Mouse (Mus musculus): ENCODE results near the gene Gpr55. TPM values are rescaled to one million over a fixed set of nuclear protein-coding genes. Genes with fewer than 3 reads are reported as not detected.
"Not testable (repeated sequence)": the region's sequence is repeated elsewhere in the genome, so short reads cannot be mapped to it uniquely, and the experiment has no call there.

Gpr55 gene
- 0.08 and 0.09 TPM in 2 replicates for polyA plus RNA-seq (2016; fragmentation: Nextera tagmentation; extraction: Ambion mirVana)

GRCm38 (mm10) chr1:85960873-85961272, at the start of gene Gpr55:
Gpr55 (minus strand) TSS chr1:85961007.
- no peak within 1 kb of the TSS for H3K27ac ChIP-seq (ENCODE audit: poor library complexity, severe bottlenecking)
- WGBS, result 51% methylated on average over 5 of the region's 5 CpGs
- H3K9ac ChIP-seq, result no peak within 1 kb of the TSS
- peaks cover 53% of the 10 kb centered on the region for H3K4me1 ChIP-seq (replicated peaks)
- no peaks in the 10 kb centered on the region for H3K36me3 ChIP-seq
- no peak within 1 kb of the TSS for H3K4me3 ChIP-seq
- no peak within 1 kb of the TSS for H3K4me2 ChIP-seq
- no peaks in the 10 kb centered on the region for H3K9me3 ChIP-seq (replicated peaks)
- no peaks in the 10 kb centered on the region for H3K27me3 ChIP-seq (replicated peaks)
- ATAC-seq (ENCODE audit: insufficient number of reproducible peaks, low FRiP score), result no peak

GRCm38 (mm10) chr1:86007778-86008177, 47.0 kb upstream of the Gpr55 start:
- Histone ChIP-seq H3K27ac (ENCODE audit: poor library complexity, severe bottlenecking) (no peak overlapping the region), H3K36me3 (no peaks in the 10 kb centered on the region), H3K27me3 (replicated peaks) (peaks cover 6% of the 10 kb centered on the region), H3K9ac (peak overlapping the region; percentile 7; the same call in 1 of the 2 replicates), H3K9me3 (replicated peaks) (peaks cover 6% of the 10 kb centered on the region; the same call in 1 of the 2 replicates), H3K4me1 (replicated peaks) (peaks cover 4% of the 10 kb centered on the region; the same call in 1 of the 2 replicates), H3K4me3 (no peak overlapping the region), H3K4me2 (peak overlapping the region; percentile 46)
- 2% methylated on average over 7 of the region's 7 CpGs for WGBS
- ATAC-seq (ENCODE audit: insufficient number of reproducible peaks, low FRiP score), result no peak

GRCm38 (mm10) chr1:86006040-86006439, 45.2 kb upstream of the Gpr55 start:
- peaks cover 4% of the 10 kb centered on the region; the same call in 1 of the 2 replicates for H3K4me1 ChIP-seq (replicated peaks)
- H3K4me2 ChIP-seq, result no peak overlapping the region
- H3K9me3 ChIP-seq (replicated peaks), result no peaks in the 10 kb centered on the region
- no peaks in the 10 kb centered on the region for H3K36me3 ChIP-seq
- no peak for ATAC-seq (ENCODE audit: insufficient number of reproducible peaks, low FRiP score)
- H3K4me3 ChIP-seq, result no peak overlapping the region
- H3K27ac ChIP-seq (ENCODE audit: poor library complexity, severe bottlenecking), result no peak overlapping the region
- WGBS, result 84% methylated on average over 6 of the region's 6 CpGs
- peaks cover 6% of the 10 kb centered on the region for H3K27me3 ChIP-seq (replicated peaks)
- no peak overlapping the region for H3K9ac ChIP-seq

GRCm38 (mm10) chr1:86005540-86005939, 44.7 kb upstream of the Gpr55 start:
- H3K36me3 ChIP-seq, result no peaks in the 10 kb centered on the region
- ATAC-seq (ENCODE audit: insufficient number of reproducible peaks, low FRiP score), result no peak
- peaks cover 4% of the 10 kb centered on the region; the same call in 1 of the 2 replicates for H3K4me1 ChIP-seq (replicated peaks)
- H3K27ac ChIP-seq (ENCODE audit: poor library complexity, severe bottlenecking), result no peak overlapping the region
- H3K9me3 ChIP-seq (replicated peaks), result no peaks in the 10 kb centered on the region
- H3K27me3 ChIP-seq (replicated peaks), result peaks cover 6% of the 10 kb centered on the region
- H3K9ac ChIP-seq, result no peak overlapping the region
- H3K4me2 ChIP-seq, result no peak overlapping the region
- no peak overlapping the region for H3K4me3 ChIP-seq
- WGBS, result 81% methylated on average over 10 of the region's 10 CpGs

- Histone ChIP-seq H3K9ac (no peak overlapping the region), H3K4me2 (no peak overlapping the region), H3K27me3 (replicated peaks) (no peaks in the 10 kb centered on the region), H3K27ac (ENCODE audit: poor library complexity, severe bottlenecking) (no peak overlapping the region), H3K4me1 (replicated peaks) (no peaks in the 10 kb centered on the region), H3K9me3 (replicated peaks) (peaks cover 6% of the 10 kb centered on the region; the same call in 1 of the 2 replicates), H3K36me3 (no peaks in the 10 kb centered on the region), H3K4me3 (no peak overlapping the region)
- ATAC-seq (ENCODE audit: insufficient number of reproducible peaks, low FRiP score), result no peak
- WGBS, result 72% methylated on average over 18 of the region's 18 CpGs
Measured at GRCm38 (mm10) chr1:85999853-86000570, 39.2 kb upstream of the Gpr55 start.

GRCm38 (mm10) chr1:85998012-85998411, 37.2 kb upstream of the Gpr55 start:
- WGBS, result 77% methylated on average over 4 of the region's 4 CpGs
- no peak for ATAC-seq (ENCODE audit: insufficient number of reproducible peaks, low FRiP score)
- Histone ChIP-seq H3K4me3 (no peak overlapping the region), H3K9me3 (replicated peaks) (peaks cover 9% of the 10 kb centered on the region; the same call in 1 of the 2 replicates), H3K9ac (no peak overlapping the region), H3K36me3 (no peaks in the 10 kb centered on the region), H3K27me3 (replicated peaks) (no peaks in the 10 kb centered on the region), H3K27ac (ENCODE audit: poor library complexity, severe bottlenecking) (no peak overlapping the region), H3K4me1 (replicated peaks) (no peaks in the 10 kb centered on the region), H3K4me2 (no peak overlapping the region)

- Histone ChIP-seq H3K27me3 (replicated peaks) (no peaks in the 10 kb centered on the region), H3K9me3 (replicated peaks) (peaks cover 9% of the 10 kb centered on the region; the same call in 1 of the 2 replicates), H3K9ac (no peak overlapping the region), H3K4me3 (no peak overlapping the region), H3K36me3 (no peaks in the 10 kb centered on the region), H3K4me1 (replicated peaks) (no peaks in the 10 kb centered on the region), H3K27ac (ENCODE audit: poor library complexity, severe bottlenecking) (no peak overlapping the region), H3K4me2 (no peak overlapping the region)
- no peak for ATAC-seq (ENCODE audit: insufficient number of reproducible peaks, low FRiP score)
- WGBS, result 85% methylated on average over 1 of the region's 1 CpGs
Measured at GRCm38 (mm10) chr1:85997221-85997620, 36.4 kb upstream of the Gpr55 start.

GRCm38 (mm10) chr1:85993541-85993940, 32.7 kb upstream of the Gpr55 start:
- 60% methylated on average over 4 of the region's 4 CpGs for WGBS
- no peak overlapping the region for H3K4me3 ChIP-seq
- H3K4me1 ChIP-seq (replicated peaks), result no peaks in the 10 kb centered on the region
- H3K9me3 ChIP-seq (replicated peaks), result peaks cover 9% of the 10 kb centered on the region; the same call in 1 of the 2 replicates
- no peaks in the 10 kb centered on the region for H3K36me3 ChIP-seq
- H3K4me2 ChIP-seq, result no peak overlapping the region
- no peak for ATAC-seq (ENCODE audit: insufficient number of reproducible peaks, low FRiP score)
- no peaks in the 10 kb centered on the region for H3K27me3 ChIP-seq (replicated peaks)
- H3K27ac ChIP-seq (ENCODE audit: poor library complexity, severe bottlenecking), result no peak overlapping the region
- H3K9ac ChIP-seq, result no peak overlapping the region

- Histone ChIP-seq H3K9me3 (replicated peaks) (peaks cover 9% of the 10 kb centered on the region; the same call in 1 of the 2 replicates), H3K36me3 (no peaks in the 10 kb centered on the region), H3K4me2 (no peak overlapping the region), H3K9ac (no peak overlapping the region), H3K4me3 (no peak overlapping the region), H3K27ac (ENCODE audit: poor library complexity, severe bottlenecking) (no peak overlapping the region), H3K4me1 (replicated peaks) (no peaks in the 10 kb centered on the region), H3K27me3 (replicated peaks) (no peaks in the 10 kb centered on the region)
- no peak for ATAC-seq (ENCODE audit: insufficient number of reproducible peaks, low FRiP score)
- WGBS, result 49% methylated on average over 9 of the region's 9 CpGs
Measured at GRCm38 (mm10) chr1:85992175-85992574, 31.4 kb upstream of the Gpr55 start.

GRCm38 (mm10) chr1:85988882-85989281, 28.1 kb upstream of the Gpr55 start:
- H3K9ac ChIP-seq; ATAC-seq (ENCODE audit: insufficient number of reproducible peaks, low FRiP score); H3K4me2 ChIP-seq; H3K4me1 ChIP-seq (replicated peaks); H3K27me3 ChIP-seq (replicated peaks); H3K27ac ChIP-seq (ENCODE audit: poor library complexity, severe bottlenecking); H3K9me3 ChIP-seq (replicated peaks); H3K4me3 ChIP-seq; H3K36me3 ChIP-seq: not testable (repeated sequence)
- 81% methylated on average over 4 of the region's 4 CpGs for WGBS

- 73% methylated on average over 4 of the region's 4 CpGs for WGBS
- no peak for ATAC-seq (ENCODE audit: insufficient number of reproducible peaks, low FRiP score)
Measured at GRCm38 (mm10) chr1:85988351-85988750, 27.5 kb upstream of the Gpr55 start.

More at GRCm38 (mm10) chr1:85988351-85988750, 27.5 kb upstream of the Gpr55 start:
- no peaks in the 10 kb centered on the region for H3K27me3 ChIP-seq (replicated peaks)
- H3K4me3 ChIP-seq, result no peak overlapping the region
- H3K4me2 ChIP-seq, result no peak overlapping the region
- H3K9ac ChIP-seq, result no peak overlapping the region
- H3K4me1 ChIP-seq (replicated peaks), result peaks cover 3% of the 10 kb centered on the region; the same call in 1 of the 2 replicates
- H3K9me3 ChIP-seq (replicated peaks), result 0 out of 2 replicates have a peak, but pooled peaks cover 3% of the 10 kb centered on the region
- H3K36me3 ChIP-seq, result no peaks in the 10 kb centered on the region
- no peak overlapping the region for H3K27ac ChIP-seq (ENCODE audit: poor library complexity, severe bottlenecking)
